Mouse (Mus musculus): ENCODE data around the gene Crebrf. TPM values are rescaled to one million over a fixed set of nuclear protein-coding genes. Genes with fewer than 3 reads are reported as not detected.

Gene Crebrf
- polyA plus RNA-seq, 1 experiment: 1.4 TPM

GRCm38 (mm10) chr17:26767100-26767753 lies 51.8 kb downstream of the Crebrf start:
- Histone ChIP-seq H3K9me3 (no peaks in the 10 kb centered on the region), H3K27me3 (replicated peaks) (no peaks in the 10 kb centered on the region), H3K4me1 (no peaks in the 10 kb centered on the region), H3K36me3 (replicated peaks; ENCODE audit: low read length) (peaks cover 66% of the 10 kb centered on the region), H3K4me3 (replicated peaks) (no peak overlapping the region)
- TF ChIP-seq GATA1 (IDR thresholded peaks at IDR 0.05; ENCODE audit: borderline replicate concordance, low read length): no peak
- no peak for TF ChIP-seq FLI1 (IDR thresholded peaks at IDR 0.05; ENCODE audit: low read length)

GRCm38 (mm10) chr17:26767754-26768124 lies 52.3 kb downstream of the Crebrf start:
- TF ChIP-seq FLI1 (IDR thresholded peaks at IDR 0.05; ENCODE audit: low read length): no peak
- no peak overlapping the region for H3K4me3 ChIP-seq (replicated peaks)
- no peaks in the 10 kb centered on the region for H3K27me3 ChIP-seq (replicated peaks)
- no peaks in the 10 kb centered on the region for H3K4me1 ChIP-seq
- H3K9me3 ChIP-seq: no peaks in the 10 kb centered on the region
- H3K36me3 ChIP-seq (replicated peaks; ENCODE audit: low read length): peaks cover 62% of the 10 kb centered on the region

- TF ChIP-seq FLI1 (IDR thresholded peaks at IDR 0.05; ENCODE audit: low read length) (no peak), GATA1 (IDR thresholded peaks at IDR 0.05; ENCODE audit: borderline replicate concordance, low read length) (no peak)
- H3K4me1 ChIP-seq: peaks cover 18% of the 10 kb centered on the region
- peaks cover 2% of the 10 kb centered on the region for H3K27me3 ChIP-seq (replicated peaks)
- H3K4me3 ChIP-seq (replicated peaks): no peak overlapping the region
- H3K36me3 ChIP-seq (replicated peaks; ENCODE audit: low read length): peaks cover 34% of the 10 kb centered on the region
- no peaks in the 10 kb centered on the region for H3K9me3 ChIP-seq
Measured at GRCm38 (mm10) chr17:26776211-26776610, 60.8 kb downstream of the Crebrf start.

GRCm38 (mm10) chr17:26778001-26778400 lies 62.6 kb downstream of the Crebrf start:
- TF ChIP-seq FLI1 (IDR thresholded peaks at IDR 0.05; ENCODE audit: low read length) (no peak), GATA1 (IDR thresholded peaks at IDR 0.05; ENCODE audit: borderline replicate concordance, low read length) (no peak)
- H3K9me3 ChIP-seq: no peaks in the 10 kb centered on the region
- peaks cover 34% of the 10 kb centered on the region for H3K36me3 ChIP-seq (replicated peaks; ENCODE audit: low read length)
- H3K27me3 ChIP-seq (replicated peaks): peaks cover 2% of the 10 kb centered on the region
- H3K4me3 ChIP-seq (replicated peaks): no peak overlapping the region
- H3K4me1 ChIP-seq: peaks cover 31% of the 10 kb centered on the region

GRCm38 (mm10) chr17:26778430-26779100 lies 63.1 kb downstream of the Crebrf start:
- peaks cover 33% of the 10 kb centered on the region for H3K4me1 ChIP-seq
- peaks cover 2% of the 10 kb centered on the region for H3K27me3 ChIP-seq (replicated peaks)
- TF ChIP-seq FLI1 (IDR thresholded peaks at IDR 0.05; ENCODE audit: low read length): no peak
- TF ChIP-seq GATA1 (IDR thresholded peaks at IDR 0.05; ENCODE audit: borderline replicate concordance, low read length): no peak
- no peaks in the 10 kb centered on the region for H3K9me3 ChIP-seq
- H3K36me3 ChIP-seq (replicated peaks; ENCODE audit: low read length): peaks cover 36% of the 10 kb centered on the region
- no peak overlapping the region for H3K4me3 ChIP-seq (replicated peaks)

- Histone ChIP-seq H3K4me1 (peaks cover 39% of the 10 kb centered on the region), H3K36me3 (replicated peaks; ENCODE audit: low read length) (peaks cover 39% of the 10 kb centered on the region), H3K27me3 (replicated peaks) (no peaks in the 10 kb centered on the region), H3K4me3 (replicated peaks) (no peak overlapping the region), H3K9me3 (no peaks in the 10 kb centered on the region)
- TF ChIP-seq FLI1 (IDR thresholded peaks at IDR 0.05; ENCODE audit: low read length): no peak
- no peak for TF ChIP-seq GATA1 (IDR thresholded peaks at IDR 0.05; ENCODE audit: borderline replicate concordance, low read length)
Measured at GRCm38 (mm10) chr17:26779471-26779870, 64.0 kb downstream of the Crebrf start.

GRCm38 (mm10) chr17:26780750-26781571 lies 65.5 kb downstream of the Crebrf start, which contains the start of gene Bnip1:
Bnip1 (plus strand) TSS chr17:26781066.
- Histone ChIP-seq H3K36me3 (replicated peaks; ENCODE audit: low read length) (peaks cover 47% of the 10 kb centered on the region), H3K27me3 (replicated peaks) (no peaks in the 10 kb centered on the region), H3K4me1 (peaks cover 39% of the 10 kb centered on the region), H3K4me3 (replicated peaks) (peak within 1 kb of the TSS; percentile 93), H3K9me3 (no peaks in the 10 kb centered on the region)
- TF ChIP-seq GATA1 (IDR thresholded peaks at IDR 0.05; ENCODE audit: borderline replicate concordance, low read length) (no peak), FLI1 (IDR thresholded peaks at IDR 0.05; ENCODE audit: low read length) (no peak)

GRCm38 (mm10) chr17:26781610-26782043 lies 66.2 kb downstream of the Crebrf start:
- TF ChIP-seq GATA1 (IDR thresholded peaks at IDR 0.05; ENCODE audit: borderline replicate concordance, low read length) (no peak), FLI1 (IDR thresholded peaks at IDR 0.05; ENCODE audit: low read length) (no peak)
- H3K4me1 ChIP-seq: peaks cover 39% of the 10 kb centered on the region
- no peaks in the 10 kb centered on the region for H3K27me3 ChIP-seq (replicated peaks)
- H3K9me3 ChIP-seq: no peaks in the 10 kb centered on the region
- peak overlapping the region; percentile 93 for H3K4me3 ChIP-seq (replicated peaks)
- peaks cover 47% of the 10 kb centered on the region for H3K36me3 ChIP-seq (replicated peaks; ENCODE audit: low read length)

- Histone ChIP-seq H3K4me1 (peaks cover 37% of the 10 kb centered on the region), H3K36me3 (replicated peaks; ENCODE audit: low read length) (peaks cover 67% of the 10 kb centered on the region), H3K9me3 (no peaks in the 10 kb centered on the region), H3K27me3 (replicated peaks) (no peaks in the 10 kb centered on the region), H3K4me3 (replicated peaks) (no peak overlapping the region)
- TF ChIP-seq GATA1 (IDR thresholded peaks at IDR 0.05; ENCODE audit: borderline replicate concordance, low read length): no peak
- TF ChIP-seq FLI1 (IDR thresholded peaks at IDR 0.05; ENCODE audit: low read length): no peak
Measured at GRCm38 (mm10) chr17:26784525-26784924, 69.1 kb downstream of the Crebrf start.
